Mouse (Mus musculus): Measurements from ENCODE around the gene Epc2. TPM values are rescaled to one million over a fixed set of nuclear protein-coding genes. Genes with fewer than 3 reads are reported as not detected.

Epc2 gene
- total and polyA plus RNA-seq, 3 experiments: 5.9 to 19.3 (median 17.6) TPM

- no peak for DNase-seq
- no peak overlapping the region for H3K27ac ChIP-seq
- H3K36me3 ChIP-seq (ENCODE audit: control insufficient read depth, insufficient read depth, low read length): no peaks in the 10 kb centered on the region
- no peak for TF ChIP-seq EP300 (IDR thresholded peaks at IDR 0.05; ENCODE audit: insufficient read depth, low read depth, low read length)
- no peak for TF ChIP-seq CTCF (IDR thresholded peaks at IDR 0.05)
- TF ChIP-seq POLR2A (IDR thresholded peaks at IDR 0.05; ENCODE audit: insufficient read depth, low read depth, low read length): no peak
- intact Hi-C loops (cut with DNase I): no loop called here
- H3K79me2 ChIP-seq (replicated peaks; ENCODE audit: control insufficient read depth, insufficient read depth, low read length): no peaks in the 10 kb centered on the region
- no peaks in the 10 kb centered on the region for H3K4me1 ChIP-seq (ENCODE audit: control insufficient read depth, insufficient read depth, low read length)
- H3K27me3 ChIP-seq (ENCODE audit: control insufficient read depth, insufficient read depth, low read length): no peaks in the 10 kb centered on the region
- WGBS: 76% methylated on average over 12 of the region's 12 CpGs
- no peak overlapping the region for H3K9ac ChIP-seq (ENCODE audit: low read depth, low read length)
- H3K4me3 ChIP-seq: no peak overlapping the region
These were observed 120.9 kb downstream of the Epc2 start for GRCm38 (mm10) chr2:49572111-49572642.

- no peaks in the 10 kb centered on the region for H3K27me3 ChIP-seq (ENCODE audit: control insufficient read depth, insufficient read depth, low read length)
- no peak overlapping the region for H3K9ac ChIP-seq (ENCODE audit: low read depth, low read length)
- no peak for TF ChIP-seq POLR2A (IDR thresholded peaks at IDR 0.05; ENCODE audit: insufficient read depth, low read depth, low read length)
- no peak for TF ChIP-seq CTCF (IDR thresholded peaks at IDR 0.05)
- no peak for TF ChIP-seq EP300 (IDR thresholded peaks at IDR 0.05; ENCODE audit: insufficient read depth, low read depth, low read length)
- no peak for DNase-seq
- H3K4me1 ChIP-seq (ENCODE audit: control insufficient read depth, insufficient read depth, low read length): no peaks in the 10 kb centered on the region
- H3K27ac ChIP-seq: no peak overlapping the region
- 86% methylated on average over 9 of the region's 9 CpGs for WGBS
- no peaks in the 10 kb centered on the region for H3K79me2 ChIP-seq (replicated peaks; ENCODE audit: control insufficient read depth, insufficient read depth, low read length)
- intact Hi-C loops (cut with DNase I): no loop called here
- no peak overlapping the region for H3K4me3 ChIP-seq
- H3K36me3 ChIP-seq (ENCODE audit: control insufficient read depth, insufficient read depth, low read length): no peaks in the 10 kb centered on the region
These were observed 121.4 kb downstream of the Epc2 start for GRCm38 (mm10) chr2:49572684-49573083.

GRCm38 (mm10) chr2:49573282-49573681, 122.0 kb downstream of the Epc2 start:
- no peak overlapping the region for H3K9ac ChIP-seq (ENCODE audit: low read depth, low read length)
- 90% methylated on average over 3 of the region's 3 CpGs for WGBS
- no peak for DNase-seq
- intact Hi-C loops (cut with DNase I): no loop called here
- TF ChIP-seq EP300 (IDR thresholded peaks at IDR 0.05; ENCODE audit: insufficient read depth, low read depth, low read length): no peak
- TF ChIP-seq POLR2A (IDR thresholded peaks at IDR 0.05; ENCODE audit: insufficient read depth, low read depth, low read length): no peak
- TF ChIP-seq CTCF (IDR thresholded peaks at IDR 0.05): no peak
- H3K36me3 ChIP-seq (ENCODE audit: control insufficient read depth, insufficient read depth, low read length): no peaks in the 10 kb centered on the region
- no peaks in the 10 kb centered on the region for H3K79me2 ChIP-seq (replicated peaks; ENCODE audit: control insufficient read depth, insufficient read depth, low read length)
- H3K4me1 ChIP-seq (ENCODE audit: control insufficient read depth, insufficient read depth, low read length): no peaks in the 10 kb centered on the region
- H3K27ac ChIP-seq: no peak overlapping the region
- no peaks in the 10 kb centered on the region for H3K27me3 ChIP-seq (ENCODE audit: control insufficient read depth, insufficient read depth, low read length)
- no peak overlapping the region for H3K4me3 ChIP-seq

DNA sequence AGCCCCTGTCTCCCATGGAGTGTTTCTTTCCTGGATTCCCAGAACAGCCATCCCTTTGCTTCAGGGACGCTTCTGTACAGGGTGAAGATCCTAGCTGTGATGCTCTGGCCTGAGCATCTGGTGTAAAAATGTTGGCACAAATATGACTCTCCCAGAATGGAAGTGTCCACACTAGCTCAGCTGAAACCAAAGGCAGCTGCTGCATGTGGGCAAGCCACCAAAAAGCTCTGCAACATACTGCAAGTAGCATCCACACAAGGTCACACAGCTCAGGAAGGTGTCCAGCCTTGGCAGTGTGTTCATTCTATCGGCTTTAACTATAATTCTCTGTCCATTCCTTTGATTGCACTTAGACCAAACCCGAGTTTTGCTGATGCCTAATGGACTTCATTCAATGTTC, 129.3 kb downstream of the Epc2 start:
- 74% methylated on average over 3 of the region's 3 CpGs for WGBS
- Histone ChIP-seq H3K79me2 (replicated peaks; ENCODE audit: control insufficient read depth, insufficient read depth, low read length) (no peaks in the 10 kb centered on the region), H3K4me3 (no peak overlapping the region), H3K36me3 (ENCODE audit: control insufficient read depth, insufficient read depth, low read length) (no peaks in the 10 kb centered on the region), H3K9ac (ENCODE audit: low read depth, low read length) (no peak overlapping the region), H3K27me3 (ENCODE audit: control insufficient read depth, insufficient read depth, low read length) (no peaks in the 10 kb centered on the region), H3K4me1 (ENCODE audit: control insufficient read depth, insufficient read depth, low read length) (no peaks in the 10 kb centered on the region), H3K27ac (no peak overlapping the region)
- intact Hi-C loops (cut with DNase I): no loop called here
- TF ChIP-seq POLR2A (IDR thresholded peaks at IDR 0.05; ENCODE audit: insufficient read depth, low read depth, low read length): no peak
- no peak for TF ChIP-seq EP300 (IDR thresholded peaks at IDR 0.05; ENCODE audit: insufficient read depth, low read depth, low read length)
- TF ChIP-seq CTCF (IDR thresholded peaks at IDR 0.05): no peak
- DNase-seq: no peak

DNA sequence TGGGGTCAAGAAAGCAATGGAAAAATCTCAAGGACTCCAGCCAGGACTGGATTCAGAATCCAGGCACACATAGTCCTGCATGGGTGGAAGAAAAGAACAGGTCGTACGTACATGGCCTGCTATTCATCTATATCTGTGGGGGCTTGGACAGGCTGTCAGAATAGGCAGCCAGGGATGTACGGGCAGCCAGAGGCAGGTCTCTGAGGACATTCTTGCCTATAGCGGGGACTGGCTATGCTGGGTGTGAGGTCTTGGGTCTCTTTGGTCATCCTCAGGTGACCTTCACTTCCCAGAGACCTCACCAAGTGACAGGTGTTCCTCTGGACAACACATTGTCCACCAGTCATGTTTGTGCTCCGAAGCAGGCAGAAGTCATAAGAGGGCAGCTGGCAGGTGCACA, 131.3 kb downstream of the Epc2 start:
- TF ChIP-seq POLR2A (IDR thresholded peaks at IDR 0.05; ENCODE audit: insufficient read depth, low read depth, low read length) (no peak), CTCF (IDR thresholded peaks at IDR 0.05) (no peak)
- intact Hi-C loops (cut with DNase I): no loop called here

DNA sequence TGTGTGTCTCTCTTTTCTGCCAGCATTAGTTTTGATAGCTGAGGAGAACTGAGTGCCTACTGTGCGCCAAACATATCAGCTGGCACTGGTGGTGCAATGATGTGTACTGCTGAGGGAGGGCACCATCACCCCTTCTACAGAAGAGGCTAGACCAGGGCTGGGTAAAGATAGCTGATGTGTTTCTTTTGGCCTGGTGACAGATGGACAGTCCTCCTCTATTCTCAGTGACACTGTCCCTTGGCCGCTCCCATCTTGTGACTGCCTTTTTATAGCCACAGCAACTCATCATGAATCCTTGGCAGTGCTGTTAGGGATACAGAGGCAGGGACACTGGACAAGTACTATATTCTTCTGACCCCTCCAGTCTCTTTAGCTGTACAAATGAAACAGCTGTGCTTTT, 132.0 kb downstream of the Epc2 start:
- H3K27me3 ChIP-seq (ENCODE audit: control insufficient read depth, insufficient read depth, low read length): no peaks in the 10 kb centered on the region
- no peak overlapping the region for H3K4me3 ChIP-seq
- DNase-seq: no peak
- intact Hi-C loops (cut with DNase I): no loop called here
- WGBS: 76% methylated on average over 2 of the region's 2 CpGs
- H3K79me2 ChIP-seq (replicated peaks; ENCODE audit: control insufficient read depth, insufficient read depth, low read length): no peaks in the 10 kb centered on the region
- no peak overlapping the region for H3K9ac ChIP-seq (ENCODE audit: low read depth, low read length)
- H3K36me3 ChIP-seq (ENCODE audit: control insufficient read depth, insufficient read depth, low read length): no peaks in the 10 kb centered on the region
- H3K27ac ChIP-seq: no peak overlapping the region
- no peaks in the 10 kb centered on the region for H3K4me1 ChIP-seq (ENCODE audit: control insufficient read depth, insufficient read depth, low read length)
- TF ChIP-seq CTCF (IDR thresholded peaks at IDR 0.05) (no peak), POLR2A (IDR thresholded peaks at IDR 0.05; ENCODE audit: insufficient read depth, low read depth, low read length) (no peak)

More for the DNA sequence above, 131.3 kb downstream of the Epc2 start:
- no peaks in the 10 kb centered on the region for H3K27me3 ChIP-seq (ENCODE audit: control insufficient read depth, insufficient read depth, low read length)
- H3K36me3 ChIP-seq (ENCODE audit: control insufficient read depth, insufficient read depth, low read length): no peaks in the 10 kb centered on the region
- no peaks in the 10 kb centered on the region for H3K4me1 ChIP-seq (ENCODE audit: control insufficient read depth, insufficient read depth, low read length)
- H3K9ac ChIP-seq (ENCODE audit: low read depth, low read length): no peak overlapping the region
- H3K27ac ChIP-seq: no peak overlapping the region
- no peaks in the 10 kb centered on the region for H3K79me2 ChIP-seq (replicated peaks; ENCODE audit: control insufficient read depth, insufficient read depth, low read length)
- DNase-seq: no peak
- H3K4me3 ChIP-seq: no peak overlapping the region
- 83% methylated on average over 5 of the region's 5 CpGs for WGBS
